Mouse (Mus musculus): ENCODE data around the gene Kif1a. TPM values are rescaled to one million over a fixed set of nuclear protein-coding genes. Genes with fewer than 3 reads are reported as not detected.
A peak's percentile ranks its signal among the peaks of the same experiment; 100 is the strongest.

The Kif1a gene
- 19.9 and 26.0 TPM in 2 replicates for polyA plus RNA-seq (2014; fragmentation: Nextera tagmentation; extraction: Ambion mirVana)

- H3K9me3 ChIP-seq (replicated peaks; ENCODE audit: control insufficient read depth, low read length) = no peaks in the 10 kb centered on the region
- DNase-seq (ENCODE audit: low spot score) (peak; percentile 68), ATAC-seq (replicated peaks; ENCODE audit: insufficient number of reproducible peaks, low FRiP score, low TSS enrichment, low read depth) (peak; percentile 82)
- no peak within 1 kb of the TSS for H3K27ac ChIP-seq (replicated peaks; ENCODE audit: low read depth, low read length)
- no peaks in the 10 kb centered on the region for H3K36me3 ChIP-seq (replicated peaks; ENCODE audit: control insufficient read depth, insufficient read depth, low read depth, low read length)
- peaks cover 5% of the 10 kb centered on the region; the same call in 1 of the 2 replicates for H3K4me1 ChIP-seq (ENCODE audit: control insufficient read depth, insufficient read depth, low read length)
- peak within 1 kb of the TSS; percentile 45 for H3K4me3 ChIP-seq (ENCODE audit: low read depth, low read length)
- H3K27me3 ChIP-seq (ENCODE audit: control insufficient read depth, insufficient read depth, low read length) = peaks cover 27% of the 10 kb centered on the region
- peak within 1 kb of the TSS; percentile 46 for H3K9ac ChIP-seq (replicated peaks; ENCODE audit: low read length)
- peak within 1 kb of the TSS; percentile 85 for H3K4me2 ChIP-seq (ENCODE audit: low read depth, low read length)
- under 1% methylated on average over 39 of the region's 39 CpGs for WGBS
Measured at GRCm38 (mm10) chr1:93101571-93102061, at the start of gene Kif1a. Gene Kif1a (minus strand): TSS chr1:93101951.

- Histone ChIP-seq H3K9me3 (replicated peaks; ENCODE audit: control insufficient read depth, low read length) (no peaks in the 10 kb centered on the region), H3K27ac (replicated peaks; ENCODE audit: low read depth, low read length) (no peak overlapping the region), H3K4me2 (ENCODE audit: low read depth, low read length) (no peak overlapping the region), H3K36me3 (replicated peaks; ENCODE audit: control insufficient read depth, insufficient read depth, low read depth, low read length) (no peaks in the 10 kb centered on the region), H3K4me1 (ENCODE audit: control insufficient read depth, insufficient read depth, low read length) (no peaks in the 10 kb centered on the region), H3K4me3 (ENCODE audit: low read depth, low read length) (no peak overlapping the region), H3K9ac (replicated peaks; ENCODE audit: low read length) (no peak overlapping the region), H3K27me3 (ENCODE audit: control insufficient read depth, insufficient read depth, low read length) (no peaks in the 10 kb centered on the region)
- no peak for ATAC-seq (replicated peaks; ENCODE audit: insufficient number of reproducible peaks, low FRiP score, low TSS enrichment, low read depth)
- WGBS = 71% methylated on average over 2 of the region's 2 CpGs
- no peak for DNase-seq (ENCODE audit: low spot score)
Measured at GRCm38 (mm10) chr1:93150907-93151661, 49.3 kb upstream of the Kif1a start.

- no peak overlapping the region for H3K4me2 ChIP-seq (ENCODE audit: low read depth, low read length)
- WGBS = 80% methylated on average over 9 of the region's 9 CpGs
- no peak overlapping the region for H3K4me3 ChIP-seq (ENCODE audit: low read depth, low read length)
- H3K27ac ChIP-seq (replicated peaks; ENCODE audit: low read depth, low read length) = no peak overlapping the region
- H3K36me3 ChIP-seq (replicated peaks; ENCODE audit: control insufficient read depth, insufficient read depth, low read depth, low read length) = no peaks in the 10 kb centered on the region
- no peak for ATAC-seq (replicated peaks; ENCODE audit: insufficient number of reproducible peaks, low FRiP score, low TSS enrichment, low read depth)
- no peak overlapping the region for H3K9ac ChIP-seq (replicated peaks; ENCODE audit: low read length)
- DNase-seq (ENCODE audit: low spot score) = no peak
- no peaks in the 10 kb centered on the region for H3K4me1 ChIP-seq (ENCODE audit: control insufficient read depth, insufficient read depth, low read length)
- H3K9me3 ChIP-seq (replicated peaks; ENCODE audit: control insufficient read depth, low read length) = no peaks in the 10 kb centered on the region
- H3K27me3 ChIP-seq (ENCODE audit: control insufficient read depth, insufficient read depth, low read length) = no peaks in the 10 kb centered on the region
Measured at GRCm38 (mm10) chr1:93144176-93144575, 42.4 kb upstream of the Kif1a start.

DNA sequence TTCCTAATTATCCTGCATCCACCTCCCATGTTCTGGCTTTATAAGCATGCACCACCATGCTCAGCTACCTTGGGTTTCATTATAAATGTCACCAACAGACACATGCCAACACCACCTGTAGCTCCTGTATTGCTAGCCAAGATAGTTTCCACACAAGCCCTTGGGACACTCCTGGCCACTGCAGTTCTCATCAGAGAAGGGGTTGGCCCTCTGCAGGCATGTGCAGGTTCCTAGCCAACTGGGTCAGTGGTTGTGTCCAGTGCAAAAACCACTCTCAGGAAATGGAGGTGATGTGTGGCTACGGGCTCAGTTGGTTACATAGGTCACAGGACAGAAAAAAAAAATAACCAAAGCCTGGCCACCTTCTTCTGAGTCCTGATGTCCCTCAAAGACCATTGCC is 41.1 kb upstream of the Kif1a start:
- no peak for DNase-seq (ENCODE audit: low spot score)
- no peak overlapping the region for H3K4me3 ChIP-seq (ENCODE audit: low read depth, low read length)
- no peak overlapping the region for H3K9ac ChIP-seq (replicated peaks; ENCODE audit: low read length)
- H3K9me3 ChIP-seq (replicated peaks; ENCODE audit: control insufficient read depth, low read length) = no peaks in the 10 kb centered on the region
- no peaks in the 10 kb centered on the region for H3K27me3 ChIP-seq (ENCODE audit: control insufficient read depth, insufficient read depth, low read length)
- no peak overlapping the region for H3K4me2 ChIP-seq (ENCODE audit: low read depth, low read length)
- H3K36me3 ChIP-seq (replicated peaks; ENCODE audit: control insufficient read depth, insufficient read depth, low read depth, low read length) = no peaks in the 10 kb centered on the region
- H3K27ac ChIP-seq (replicated peaks; ENCODE audit: low read depth, low read length) = no peak overlapping the region
- WGBS = 82% methylated on average over 1 of the region's 1 CpGs
- no peaks in the 10 kb centered on the region for H3K4me1 ChIP-seq (ENCODE audit: control insufficient read depth, insufficient read depth, low read length)
- ATAC-seq (replicated peaks; ENCODE audit: insufficient number of reproducible peaks, low FRiP score, low TSS enrichment, low read depth) = no peak

GRCm38 (mm10) chr1:93139713-93140112 is 38.0 kb upstream of the Kif1a start:
- ATAC-seq (replicated peaks; ENCODE audit: insufficient number of reproducible peaks, low FRiP score, low TSS enrichment, low read depth) = no peak

DNA sequence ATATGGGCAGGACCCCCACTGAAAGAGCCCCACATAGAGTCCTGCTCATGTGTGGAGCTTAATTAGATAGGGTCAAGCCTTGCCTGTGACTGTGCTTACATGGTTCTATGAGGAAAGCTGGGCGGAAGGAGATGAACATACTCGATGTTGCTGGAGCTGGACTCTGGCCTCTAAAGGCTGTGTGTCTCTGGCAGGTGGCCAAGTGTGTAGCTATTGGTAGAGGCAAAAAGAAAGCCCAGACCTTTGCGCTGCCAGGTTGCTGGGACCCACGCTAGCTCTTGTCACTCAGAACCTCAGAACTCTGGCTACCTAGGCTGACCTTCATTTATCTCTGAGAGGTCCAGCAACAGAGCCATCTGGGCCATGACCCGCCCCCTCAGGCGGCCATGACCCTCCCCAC is 36.8 kb upstream of the Kif1a start:
- no peak for ATAC-seq (replicated peaks; ENCODE audit: insufficient number of reproducible peaks, low FRiP score, low TSS enrichment, low read depth)

More at GRCm38 (mm10) chr1:93139713-93140112, 38.0 kb upstream of the Kif1a start:
- H3K4me2 ChIP-seq (ENCODE audit: low read depth, low read length) = no peak overlapping the region
- H3K36me3 ChIP-seq (replicated peaks; ENCODE audit: control insufficient read depth, insufficient read depth, low read depth, low read length) = no peaks in the 10 kb centered on the region
- no peak overlapping the region for H3K4me3 ChIP-seq (ENCODE audit: low read depth, low read length)
- DNase-seq (ENCODE audit: low spot score) = no peak
- no peaks in the 10 kb centered on the region for H3K27me3 ChIP-seq (ENCODE audit: control insufficient read depth, insufficient read depth, low read length)
- no peak overlapping the region for H3K9ac ChIP-seq (replicated peaks; ENCODE audit: low read length)
- 82% methylated on average over 7 of the region's 7 CpGs for WGBS
- H3K27ac ChIP-seq (replicated peaks; ENCODE audit: low read depth, low read length) = no peak overlapping the region
- H3K9me3 ChIP-seq (replicated peaks; ENCODE audit: control insufficient read depth, low read length) = no peaks in the 10 kb centered on the region
- no peaks in the 10 kb centered on the region; the same call in 1 of the 2 replicates for H3K4me1 ChIP-seq (ENCODE audit: control insufficient read depth, insufficient read depth, low read length)

DNA sequence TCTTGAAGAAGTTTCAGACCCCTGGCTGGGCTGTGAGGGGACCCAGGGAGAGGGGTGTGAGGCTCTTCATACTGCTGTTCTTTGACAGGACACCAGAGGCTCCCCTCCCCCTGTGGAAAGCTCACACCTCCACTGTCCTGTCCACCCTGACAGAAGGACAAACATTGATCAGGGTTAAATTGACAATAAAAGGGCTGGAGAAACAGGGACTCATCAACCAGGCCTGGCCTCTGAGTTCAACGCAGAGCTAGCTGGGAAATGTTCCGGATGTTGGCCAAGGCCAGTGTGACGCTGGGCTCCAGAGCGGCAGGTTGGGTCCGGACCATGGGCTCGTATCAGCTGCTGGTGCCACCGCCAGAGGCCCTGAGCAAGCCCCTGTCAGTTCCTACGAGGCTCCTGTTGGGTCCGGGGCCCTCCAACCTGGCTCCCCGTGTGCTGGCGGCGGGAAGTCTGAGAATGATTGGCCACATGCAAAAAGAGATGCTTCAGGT is 33.3 kb upstream of the Kif1a start, which contains the start of gene Agxt:
TSS of gene Agxt (plus strand) at position 205 of the 491 bp plus-strand sequence.
- WGBS = 87% methylated on average over 12 of the region's 12 CpGs
- no peaks in the 10 kb centered on the region for H3K27me3 ChIP-seq (ENCODE audit: control insufficient read depth, insufficient read depth, low read length)

More for the DNA sequence above, 36.8 kb upstream of the Kif1a start:
- no peaks in the 10 kb centered on the region for H3K9me3 ChIP-seq (replicated peaks; ENCODE audit: control insufficient read depth, low read length)
- no peaks in the 10 kb centered on the region for H3K27me3 ChIP-seq (ENCODE audit: control insufficient read depth, insufficient read depth, low read length)
- no peak overlapping the region for H3K4me2 ChIP-seq (ENCODE audit: low read depth, low read length)
- H3K9ac ChIP-seq (replicated peaks; ENCODE audit: low read length) = no peak overlapping the region
- H3K36me3 ChIP-seq (replicated peaks; ENCODE audit: control insufficient read depth, insufficient read depth, low read depth, low read length) = no peaks in the 10 kb centered on the region
- no peak for DNase-seq (ENCODE audit: low spot score)
- no peaks in the 10 kb centered on the region; the same call in 1 of the 2 replicates for H3K4me1 ChIP-seq (ENCODE audit: control insufficient read depth, insufficient read depth, low read length)
- 90% methylated on average over 6 of the region's 6 CpGs for WGBS
- H3K4me3 ChIP-seq (ENCODE audit: low read depth, low read length) = no peak overlapping the region
- no peak overlapping the region for H3K27ac ChIP-seq (replicated peaks; ENCODE audit: low read depth, low read length)

DNA sequence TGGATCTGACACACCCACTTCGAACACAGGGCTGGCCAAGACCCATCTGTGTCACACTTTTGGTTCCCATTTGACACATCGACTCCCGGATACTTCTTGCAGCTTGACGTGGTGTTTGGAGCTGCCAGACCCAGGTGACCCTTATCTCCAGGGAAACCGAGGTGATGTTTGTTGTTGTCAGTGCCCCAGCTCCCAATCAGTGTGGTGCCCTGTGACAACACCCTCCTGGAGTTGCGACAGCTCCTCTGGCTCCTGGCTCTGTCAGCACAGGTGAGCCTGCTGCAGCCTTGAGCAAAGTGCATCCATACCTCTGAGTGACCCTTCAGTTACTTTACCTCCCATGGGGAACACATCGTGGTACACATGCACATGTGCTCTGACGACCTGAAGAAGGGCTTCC is 30.9 kb upstream of the Kif1a start:
- DNase-seq (ENCODE audit: low spot score) (no peak), ATAC-seq (replicated peaks; ENCODE audit: insufficient number of reproducible peaks, low FRiP score, low TSS enrichment, low read depth) (no peak)
- Histone ChIP-seq H3K4me1 (ENCODE audit: control insufficient read depth, insufficient read depth, low read length) (no peaks in the 10 kb centered on the region; the same call in 1 of the 2 replicates), H3K36me3 (replicated peaks; ENCODE audit: control insufficient read depth, insufficient read depth, low read depth, low read length) (no peaks in the 10 kb centered on the region), H3K9me3 (replicated peaks; ENCODE audit: control insufficient read depth, low read length) (no peaks in the 10 kb centered on the region), H3K4me2 (ENCODE audit: low read depth, low read length) (no peak overlapping the region), H3K27ac (replicated peaks; ENCODE audit: low read depth, low read length) (no peak overlapping the region), H3K27me3 (ENCODE audit: control insufficient read depth, insufficient read depth, low read length) (no peaks in the 10 kb centered on the region), H3K4me3 (ENCODE audit: low read depth, low read length) (no peak overlapping the region), H3K9ac (replicated peaks; ENCODE audit: low read length) (no peak overlapping the region)
- WGBS = 69% methylated on average over 8 of the region's 8 CpGs

More for the DNA sequence above, 33.3 kb upstream of the Kif1a start, which contains the start of gene Agxt:
- H3K4me1 ChIP-seq (ENCODE audit: control insufficient read depth, insufficient read depth, low read length) = no peaks in the 10 kb centered on the region; the same call in 1 of the 2 replicates
- H3K27ac ChIP-seq (replicated peaks; ENCODE audit: low read depth, low read length) = no peak within 1 kb of the TSS
- no peak within 1 kb of the TSS for H3K4me3 ChIP-seq (ENCODE audit: low read depth, low read length)
- no peaks in the 10 kb centered on the region for H3K9me3 ChIP-seq (replicated peaks; ENCODE audit: control insufficient read depth, low read length)
- no peak for ATAC-seq (replicated peaks; ENCODE audit: insufficient number of reproducible peaks, low FRiP score, low TSS enrichment, low read depth)
- no peak within 1 kb of the TSS for H3K9ac ChIP-seq (replicated peaks; ENCODE audit: low read length)
- H3K36me3 ChIP-seq (replicated peaks; ENCODE audit: control insufficient read depth, insufficient read depth, low read depth, low read length) = no peaks in the 10 kb centered on the region
- DNase-seq (ENCODE audit: low spot score) = no peak
- no peak within 1 kb of the TSS for H3K4me2 ChIP-seq (ENCODE audit: low read depth, low read length)
